Mouse (Mus musculus) brain, embryonic 14.5 days (tissue): ENCODE measurements around the gene Galr3.

Experiments
- CTCF ChIP-seq: fragments of 200-500 bp; IDR thresholded peaks from 2 replicates; pipeline ENCODE4 v1.5.1; 2012; ENCODE audit warnings: inconsistent platforms, mild to moderate bottlenecking, moderate library complexity, borderline replicate concordance; ENCODE audit not compliant: insufficient read depth, insufficient read length; ENCODE audit errors: extremely low read depth
- POLR2A ChIP-seq: fragments of 200-500 bp; IDR thresholded peaks from 2 replicates; pipeline ENCODE4 v1.6.1; 2012; ENCODE audit warnings: mild to moderate bottlenecking, inconsistent platforms, borderline replicate concordance; ENCODE audit not compliant: poor library complexity, insufficient read depth, insufficient read length, severe bottlenecking; ENCODE audit errors: extremely low read depth

- TF ChIP-seq CTCF = no peak
- TF ChIP-seq POLR2A = no peak
Observed at GRCm38 (mm10) chr15:79009734-79010133, 32.0 kb upstream of the Galr3 start.
